In genomic region chr13:23506351-23506750, GRCm38 (mm10) we compare ENCODE assay signal across 8 mouse cellular contexts. TPM values are rescaled to one million over a fixed set of nuclear protein-coding genes. Genes with fewer than 3 reads are reported as not detected.
DNase-seq lines count a peak whose midpoint lies in the region; ATAC-seq and TF ChIP-seq lines count a peak whose summit lies in the region.

No protein-coding gene starts in this region.

- H3K27me3 ChIP-seq in C2C12 (ENCODE audit: control insufficient read depth, insufficient read depth, insufficient read length), result no peaks in the 10 kb centered on the region
- no peaks in the 10 kb centered on the region for H3K27me3 ChIP-seq in embryonic facial prominence, embryonic 11.5 days (ENCODE audit: control insufficient read depth, insufficient read depth, low read length)
- no peaks in the 10 kb centered on the region for H3K27me3 ChIP-seq in intestine, embryonic 14.5 days (replicated peaks; ENCODE audit: control insufficient read depth, insufficient read depth, low read length)
- H3K27me3 ChIP-seq in midbrain, embryonic 11.5 days (ENCODE audit: control insufficient read depth, insufficient read depth, low read length), result peaks cover 2% of the 10 kb centered on the region; the same call in 1 of the 2 replicates

- TF ChIP-seq CTCF in C2C12 (IDR thresholded peaks at IDR 0.05; ENCODE audit: control insufficient read depth, insufficient read depth, insufficient read length), result no peak

- H3K79me3 ChIP-seq in C2C12 (ENCODE audit: low read depth), result no peaks in the 10 kb centered on the region

- no peak overlapping the region for H3K27ac ChIP-seq in embryonic facial prominence, embryonic 11.5 days (replicated peaks; ENCODE audit: low read depth, low read length)
- H3K27ac ChIP-seq in intestine, embryonic 14.5 days (ENCODE audit: low read depth), result no peak overlapping the region
- no peak overlapping the region for H3K27ac ChIP-seq in midbrain, embryonic 11.5 days (ENCODE audit: low read depth, low read length)

- H3ac ChIP-seq in C2C12 (ENCODE audit: control insufficient read depth, insufficient read length, low read depth), result no peak overlapping the region

- WGBS in embryonic facial prominence, embryonic 11.5 days, result 1% methylated on average over 13 of the region's 13 CpGs
- 11% methylated on average over 13 of the region's 13 CpGs for WGBS in intestine, embryonic 14.5 days
- WGBS in midbrain, embryonic 11.5 days, result 0% methylated on average over 13 of the region's 13 CpGs

- no peak overlapping the region; the same call in 1 of the 2 replicates for H3K4me2 ChIP-seq in embryonic facial prominence, embryonic 11.5 days (ENCODE audit: low read depth, low read length)
- peak overlapping the region; percentile 51 for H3K4me2 ChIP-seq in intestine, embryonic 14.5 days (ENCODE audit: low read length)
- H3K4me2 ChIP-seq in midbrain, embryonic 11.5 days, result peak overlapping the region; percentile 39

- H3K36me3 ChIP-seq in C2C12 (ENCODE audit: control insufficient read depth, insufficient read depth), result no peaks in the 10 kb centered on the region
- H3K36me3 ChIP-seq in embryonic facial prominence, embryonic 11.5 days (replicated peaks; ENCODE audit: control insufficient read depth, insufficient read depth, low read depth, low read length), result no peaks in the 10 kb centered on the region
- no peaks in the 10 kb centered on the region for H3K36me3 ChIP-seq in intestine, embryonic 14.5 days (ENCODE audit: control insufficient read depth, insufficient read depth, low read length)
- H3K36me3 ChIP-seq in midbrain, embryonic 11.5 days (ENCODE audit: control insufficient read depth, insufficient read depth, low read length), result no peaks in the 10 kb centered on the region

- peak; percentile 51 to 66 for DNase-seq in cerebellum, postnatal 10 days
- DNase-seq in embryonic facial prominence, embryonic 11.5 days (ENCODE audit: low spot score), result peak; percentile 89
- peak; percentile 85 for DNase-seq in intestine, embryonic 14.5 days (ENCODE audit: low spot score)
- DNase-seq in midbrain, embryonic 11.5 days (ENCODE audit: low spot score, missing footprints), result peak; percentile 99
- DNase-seq in thymus, postnatal 10 days (ENCODE audit: low spot score in 2 of 2), result peak; percentile 34 to 76

- ATAC-seq in cerebellum, adult (ENCODE audit: insufficient number of reproducible peaks, low FRiP score, low TSS enrichment), result no peak
- no peak for ATAC-seq in embryonic facial prominence, embryonic 11.5 days (replicated peaks; ENCODE audit: insufficient number of reproducible peaks, low FRiP score, low TSS enrichment, low read depth)
- no peak for ATAC-seq in intestine, embryonic 14.5 days (replicated peaks; ENCODE audit: low FRiP score, low TSS enrichment, low read depth)
- ATAC-seq in midbrain, embryonic 11.5 days (ENCODE audit: low FRiP score), result peak; percentile 58; the same call in 1 of the 2 replicates
- no peak for ATAC-seq in activated CD4-positive, CD25-positive, alpha-beta regulatory T cell, adult 4 months

- H3K9me3 ChIP-seq in embryonic facial prominence, embryonic 11.5 days (replicated peaks; ENCODE audit: control insufficient read depth, low read length), result no peaks in the 10 kb centered on the region
- no peaks in the 10 kb centered on the region for H3K9me3 ChIP-seq in intestine, embryonic 14.5 days (ENCODE audit: control insufficient read depth, low read length)
- no peaks in the 10 kb centered on the region for H3K9me3 ChIP-seq in midbrain, embryonic 11.5 days (ENCODE audit: control insufficient read depth, low read length)

- peak overlapping the region; percentile 7 for H3K4me3 ChIP-seq in C2C12 (ENCODE audit: insufficient read depth, poor library complexity, severe bottlenecking)
- peak overlapping the region; percentile 31; the same call in 1 of the 2 replicates for H3K4me3 ChIP-seq in embryonic facial prominence, embryonic 11.5 days (ENCODE audit: low read depth, low read length)
- H3K4me3 ChIP-seq in intestine, embryonic 14.5 days (ENCODE audit: low read depth, low read length), result peak overlapping the region; percentile 17; the same call in 1 of the 2 replicates
- H3K4me3 ChIP-seq in midbrain, embryonic 11.5 days (ENCODE audit: low read depth, low read length), result peak overlapping the region; percentile 30

- H3K79me2 ChIP-seq in C2C12 (ENCODE audit: control insufficient read depth, insufficient read depth), result no peaks in the 10 kb centered on the region

- no peaks in the 10 kb centered on the region for H3K4me1 ChIP-seq in embryonic facial prominence, embryonic 11.5 days (ENCODE audit: control insufficient read depth, insufficient read depth, low read length)
- peaks cover 23% of the 10 kb centered on the region for H3K4me1 ChIP-seq in intestine, embryonic 14.5 days (replicated peaks; ENCODE audit: control insufficient read depth, insufficient read depth, low read length)
- H3K4me1 ChIP-seq in midbrain, embryonic 11.5 days (ENCODE audit: control insufficient read depth, insufficient read depth, low read length), result peaks cover 13% of the 10 kb centered on the region; the same call in 1 of the 2 replicates

- no peak overlapping the region for H3K9ac ChIP-seq in embryonic facial prominence, embryonic 11.5 days (replicated peaks; ENCODE audit: low read length)
- H3K9ac ChIP-seq in intestine, embryonic 14.5 days (ENCODE audit: low read length), result no peak overlapping the region
- no peak overlapping the region for H3K9ac ChIP-seq in midbrain, embryonic 11.5 days (ENCODE audit: low read length)

TF ChIP-seq in C2C12, 6 proteins besides CTCF, POLR2A, EP300 and RAD21:
- TF ChIP-seq USF1 (IDR thresholded peaks at IDR 0.05; ENCODE audit: low read depth) (no peak), CEBPB (IDR thresholded peaks at IDR 0.05; ENCODE audit: low read depth) (peak; percentile 7)

RNA-seq across cellular contexts. Expression of gene Btn2a2, which starts 17.7 kb away (rescaled TPM):
- 0.07 TPM for polyA plus RNA-seq in C2C12 (2012; fragmentation: generic; extraction: Trizol)
- 1.1 and 1.4 TPM in 2 replicates for polyA plus RNA-seq in embryonic facial prominence, embryonic 11.5 days (2014; fragmentation: Nextera tagmentation; extraction: Ambion mirVana)
- 0.14 and 0.52 TPM in 2 replicates for polyA plus RNA-seq in intestine, embryonic 14.5 days (2014; fragmentation: Nextera tagmentation; extraction: Ambion mirVana)
- 0.28 and 0.34 TPM in 2 replicates for polyA plus RNA-seq in midbrain, embryonic 11.5 days (2014; fragmentation: Nextera tagmentation; extraction: Ambion mirVana)
- polyA plus RNA-seq in activated CD4-positive, CD25-positive, alpha-beta regulatory T cell, adult 4 months (2017; shearing (Covaris generic)), result not detected

RNA-seq across cellular contexts. Expression of gene Hist1h4h, which starts 24.5 kb away (rescaled TPM):
- polyA plus RNA-seq in C2C12 (2012; fragmentation: generic; extraction: Trizol), result 6.9 TPM
- polyA plus RNA-seq in embryonic facial prominence, embryonic 11.5 days (2014; fragmentation: Nextera tagmentation; extraction: Ambion mirVana), result 3.5 and 5.0 TPM in 2 replicates
- 6.5 and 6.9 TPM in 2 replicates for polyA plus RNA-seq in intestine, embryonic 14.5 days (2014; fragmentation: Nextera tagmentation; extraction: Ambion mirVana)
- 3.3 and 3.6 TPM in 2 replicates for polyA plus RNA-seq in midbrain, embryonic 11.5 days (2014; fragmentation: Nextera tagmentation; extraction: Ambion mirVana)
- polyA plus RNA-seq in activated CD4-positive, CD25-positive, alpha-beta regulatory T cell, adult 4 months (2017; shearing (Covaris generic)), result 1 to 10 TPM; 2.7 to 3.2 TPM

RNA-seq across cellular contexts. Expression of gene Hist1h2af, which starts 27.4 kb away (rescaled TPM):
- polyA plus RNA-seq in C2C12 (2012; fragmentation: generic; extraction: Trizol), result 98.1 TPM
- 7.8 and 7.9 TPM in 2 replicates for polyA plus RNA-seq in embryonic facial prominence, embryonic 11.5 days (2014; fragmentation: Nextera tagmentation; extraction: Ambion mirVana)
- 12.1 and 15.7 TPM in 2 replicates for polyA plus RNA-seq in intestine, embryonic 14.5 days (2014; fragmentation: Nextera tagmentation; extraction: Ambion mirVana)
- 6.4 and 9.1 TPM in 2 replicates for polyA plus RNA-seq in midbrain, embryonic 11.5 days (2014; fragmentation: Nextera tagmentation; extraction: Ambion mirVana)
- not detected for polyA plus RNA-seq in activated CD4-positive, CD25-positive, alpha-beta regulatory T cell, adult 4 months (2017; shearing (Covaris generic))

RNA-seq across cellular contexts. Expression of gene Hist1h3g, which starts 28.9 kb away (rescaled TPM):
- polyA plus RNA-seq in C2C12 (2012; fragmentation: generic; extraction: Trizol), result 5.5 TPM
- polyA plus RNA-seq in embryonic facial prominence, embryonic 11.5 days (2014; fragmentation: Nextera tagmentation; extraction: Ambion mirVana), result 6.1 and 7.8 TPM in 2 replicates
- 6.1 and 8.1 TPM in 2 replicates for polyA plus RNA-seq in intestine, embryonic 14.5 days (2014; fragmentation: Nextera tagmentation; extraction: Ambion mirVana)
- 4.0 and 4.8 TPM in 2 replicates for polyA plus RNA-seq in midbrain, embryonic 11.5 days (2014; fragmentation: Nextera tagmentation; extraction: Ambion mirVana)
- polyA plus RNA-seq in activated CD4-positive, CD25-positive, alpha-beta regulatory T cell, adult 4 months (2017; shearing (Covaris generic)), result 1 to 10 TPM in 1 of 2 experiments, not detected in 1; 1.1 TPM

RNA-seq across cellular contexts. Expression of gene Hist1h2bh, which starts 36.8 kb away (rescaled TPM):
- 1.2 TPM for polyA plus RNA-seq in C2C12 (2012; fragmentation: generic; extraction: Trizol)
- 0.67 and 1.3 TPM in 2 replicates for polyA plus RNA-seq in embryonic facial prominence, embryonic 11.5 days (2014; fragmentation: Nextera tagmentation; extraction: Ambion mirVana)
- polyA plus RNA-seq in intestine, embryonic 14.5 days (2014; fragmentation: Nextera tagmentation; extraction: Ambion mirVana), result 0.47 and 1.1 TPM in 2 replicates
- polyA plus RNA-seq in midbrain, embryonic 11.5 days (2014; fragmentation: Nextera tagmentation; extraction: Ambion mirVana), result 0.44 and 0.87 TPM in 2 replicates
- under 1 TPM in 1 of 2 experiments, not detected in 1; 0.38 TPM for polyA plus RNA-seq in activated CD4-positive, CD25-positive, alpha-beta regulatory T cell, adult 4 months (2017; shearing (Covaris generic))
